Mouse (Mus musculus): ENCODE measurements around the gene Itpr3. TPM values are rescaled to one million over a fixed set of nuclear protein-coding genes. Genes with fewer than 3 reads are reported as not detected.

Gene Itpr3
- polyA plus RNA-seq, 1 experiment from 2014 or later, result 2.2 TPM

GRCm38 (mm10) chr17:27074849-27075745, 18.0 kb downstream of the Itpr3 start:
- no peaks in the 10 kb centered on the region for H3K4me1 ChIP-seq
- H3K4me3 ChIP-seq, result no peak overlapping the region
- 81% methylated on average over 17 of the region's 17 CpGs for WGBS
- H3K36me3 ChIP-seq, result no peaks in the 10 kb centered on the region
- no peak overlapping the region for H3K27ac ChIP-seq
- no peak for ATAC-seq (ENCODE audit: low FRiP score, low read depth)
- no peak overlapping the region for H3K4me2 ChIP-seq (replicated peaks)
- no peaks in the 10 kb centered on the region for H3K27me3 ChIP-seq (replicated peaks)
- H3K9me3 ChIP-seq, result no peaks in the 10 kb centered on the region
- H3K9ac ChIP-seq, result no peak overlapping the region

GRCm38 (mm10) chr17:27077133-27077532, 20.0 kb downstream of the Itpr3 start:
- no peak overlapping the region for H3K9ac ChIP-seq
- no peaks in the 10 kb centered on the region for H3K4me1 ChIP-seq
- no peak overlapping the region for H3K4me2 ChIP-seq (replicated peaks)
- H3K9me3 ChIP-seq, result no peaks in the 10 kb centered on the region
- H3K4me3 ChIP-seq, result no peak overlapping the region
- no peaks in the 10 kb centered on the region for H3K36me3 ChIP-seq
- no peak for ATAC-seq (ENCODE audit: low FRiP score, low read depth)
- WGBS, result 97% methylated on average over 7 of the region's 7 CpGs
- no peak overlapping the region for H3K27ac ChIP-seq
- no peaks in the 10 kb centered on the region for H3K27me3 ChIP-seq (replicated peaks)

- WGBS, result 82% methylated on average over 6 of the region's 6 CpGs
Observed at GRCm38 (mm10) chr17:27077920-27078319, 20.8 kb downstream of the Itpr3 start.

DNA sequence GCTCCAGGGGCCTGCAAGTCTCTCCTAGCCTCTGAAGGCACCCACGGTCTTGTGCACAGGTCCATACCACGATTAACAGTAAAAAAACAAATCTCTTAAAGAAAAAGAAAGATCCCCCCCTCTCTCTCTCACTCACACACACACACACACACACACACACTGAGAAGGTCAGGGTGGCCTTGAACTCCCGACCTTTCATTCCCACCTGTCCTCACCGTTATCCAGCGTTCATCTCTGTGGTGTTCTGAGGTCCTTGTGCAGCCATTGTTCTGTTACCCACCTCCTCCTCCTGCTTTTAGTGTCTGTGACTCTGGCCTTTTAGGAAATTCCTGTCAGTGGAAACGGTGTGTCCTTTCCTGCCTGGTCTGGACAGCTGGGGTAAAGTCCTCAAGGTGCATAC, 21.4 kb downstream of the Itpr3 start:
- Histone ChIP-seq H3K36me3 (no peaks in the 10 kb centered on the region), H3K4me1 (no peaks in the 10 kb centered on the region; the same call in 1 of the 2 replicates), H3K9me3 (no peaks in the 10 kb centered on the region), H3K4me2 (replicated peaks) (no peak overlapping the region), H3K27me3 (replicated peaks) (no peaks in the 10 kb centered on the region), H3K9ac (no peak overlapping the region), H3K27ac (no peak overlapping the region), H3K4me3 (no peak overlapping the region)
- WGBS, result 84% methylated on average over 6 of the region's 6 CpGs
- ATAC-seq (ENCODE audit: low FRiP score, low read depth), result no peak

More at GRCm38 (mm10) chr17:27077920-27078319, 20.8 kb downstream of the Itpr3 start:
- Histone ChIP-seq H3K27ac (no peak overlapping the region), H3K4me3 (no peak overlapping the region), H3K4me2 (replicated peaks) (no peak overlapping the region), H3K27me3 (replicated peaks) (no peaks in the 10 kb centered on the region), H3K36me3 (no peaks in the 10 kb centered on the region), H3K9me3 (no peaks in the 10 kb centered on the region), H3K9ac (no peak overlapping the region), H3K4me1 (no peaks in the 10 kb centered on the region)
- ATAC-seq (ENCODE audit: low FRiP score, low read depth), result no peak

GRCm38 (mm10) chr17:27081868-27082267, 24.8 kb downstream of the Itpr3 start:
- 86% methylated on average over 5 of the region's 5 CpGs for WGBS
- no peak for ATAC-seq (ENCODE audit: low FRiP score, low read depth)
- no peak overlapping the region for H3K4me3 ChIP-seq
- H3K9ac ChIP-seq, result no peak overlapping the region
- no peaks in the 10 kb centered on the region for H3K9me3 ChIP-seq
- no peaks in the 10 kb centered on the region for H3K27me3 ChIP-seq (replicated peaks)
- no peaks in the 10 kb centered on the region; the same call in 1 of the 2 replicates for H3K4me1 ChIP-seq
- H3K27ac ChIP-seq, result no peak overlapping the region
- H3K36me3 ChIP-seq, result no peaks in the 10 kb centered on the region
- H3K4me2 ChIP-seq (replicated peaks), result no peak overlapping the region

GRCm38 (mm10) chr17:27082796-27083195, 25.7 kb downstream of the Itpr3 start:
- WGBS, result 70% methylated on average over 8 of the region's 8 CpGs
- H3K4me3 ChIP-seq, result no peak overlapping the region
- H3K27me3 ChIP-seq (replicated peaks), result no peaks in the 10 kb centered on the region
- H3K9me3 ChIP-seq, result no peaks in the 10 kb centered on the region
- H3K9ac ChIP-seq, result no peak overlapping the region
- ATAC-seq (ENCODE audit: low FRiP score, low read depth), result no peak
- H3K4me1 ChIP-seq, result no peaks in the 10 kb centered on the region; the same call in 1 of the 2 replicates
- no peak overlapping the region for H3K4me2 ChIP-seq (replicated peaks)
- H3K36me3 ChIP-seq, result no peaks in the 10 kb centered on the region
- H3K27ac ChIP-seq, result no peak overlapping the region

GRCm38 (mm10) chr17:27083601-27084000, 26.5 kb downstream of the Itpr3 start:
- Histone ChIP-seq H3K9me3 (no peaks in the 10 kb centered on the region), H3K4me1 (no peaks in the 10 kb centered on the region; the same call in 1 of the 2 replicates), H3K4me2 (replicated peaks) (no peak overlapping the region), H3K4me3 (no peak overlapping the region), H3K36me3 (no peaks in the 10 kb centered on the region), H3K9ac (no peak overlapping the region), H3K27me3 (replicated peaks) (no peaks in the 10 kb centered on the region), H3K27ac (no peak overlapping the region)
- 83% methylated on average over 9 of the region's 9 CpGs for WGBS
- no peak for ATAC-seq (ENCODE audit: low FRiP score, low read depth)

DNA sequence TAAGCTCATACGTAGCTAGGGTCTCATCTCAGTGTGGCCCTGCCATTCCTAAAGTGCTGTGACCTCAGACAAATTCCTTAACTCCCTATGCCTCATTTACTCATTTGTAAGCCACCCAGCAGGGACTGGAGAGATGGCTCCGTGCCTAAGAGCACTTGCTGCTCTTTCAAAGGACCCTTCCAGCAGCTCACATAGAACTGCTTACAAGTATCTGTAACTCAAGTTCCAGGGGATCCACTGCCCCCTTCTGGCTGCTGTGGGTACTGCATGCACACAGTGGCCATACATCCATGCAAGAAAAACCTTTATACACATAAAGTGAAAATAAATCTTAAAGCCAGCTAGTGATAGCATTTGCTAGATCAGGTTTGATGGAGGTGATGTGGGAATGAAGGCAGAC, 28.6 kb downstream of the Itpr3 start:
- WGBS, result 44% methylated on average over 2 of the region's 2 CpGs

GRCm38 (mm10) chr17:27087426-27087825, 30.3 kb downstream of the Itpr3 start:
- Histone ChIP-seq H3K4me1 (no peaks in the 10 kb centered on the region; the same call in 1 of the 2 replicates), H3K4me3 (no peak overlapping the region), H3K9me3 (no peaks in the 10 kb centered on the region), H3K27ac (no peak overlapping the region), H3K36me3 (no peaks in the 10 kb centered on the region), H3K4me2 (replicated peaks) (no peak overlapping the region), H3K9ac (no peak overlapping the region), H3K27me3 (replicated peaks) (no peaks in the 10 kb centered on the region)
- 34% methylated on average over 12 of the region's 12 CpGs for WGBS
- no peak for ATAC-seq (ENCODE audit: low FRiP score, low read depth)

More for the DNA sequence above, 28.6 kb downstream of the Itpr3 start:
- Histone ChIP-seq H3K4me3 (no peak overlapping the region), H3K27ac (no peak overlapping the region), H3K9ac (no peak overlapping the region), H3K9me3 (no peaks in the 10 kb centered on the region), H3K4me1 (no peaks in the 10 kb centered on the region; the same call in 1 of the 2 replicates), H3K4me2 (replicated peaks) (no peak overlapping the region), H3K27me3 (replicated peaks) (no peaks in the 10 kb centered on the region), H3K36me3 (no peaks in the 10 kb centered on the region)
- ATAC-seq (ENCODE audit: low FRiP score, low read depth), result no peak

DNA sequence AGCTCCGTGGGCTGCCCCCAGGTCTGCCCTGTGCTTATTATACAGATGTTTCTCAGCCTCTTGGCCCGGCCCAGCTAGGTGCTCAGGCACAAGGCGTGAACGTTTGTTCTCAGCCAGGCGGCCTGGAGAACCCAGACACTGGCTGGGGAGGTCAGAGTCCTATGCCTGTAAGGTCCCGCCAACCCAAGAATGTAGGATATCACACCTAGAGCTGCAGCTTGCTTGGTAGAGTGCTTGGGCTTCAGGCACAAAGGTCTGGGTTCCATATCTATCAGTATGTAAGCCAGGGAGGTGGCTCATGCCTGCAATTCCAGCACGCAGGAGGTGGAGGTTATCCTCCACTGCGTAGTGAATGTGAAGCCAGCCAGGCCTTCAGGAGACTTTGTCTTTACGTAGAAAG, 33.0 kb downstream of the Itpr3 start:
- no peaks in the 10 kb centered on the region for H3K27me3 ChIP-seq (replicated peaks)
- 75% methylated on average over 9 of the region's 9 CpGs for WGBS
- no peak overlapping the region for H3K4me2 ChIP-seq (replicated peaks)
- no peak overlapping the region for H3K27ac ChIP-seq
- no peak overlapping the region for H3K4me3 ChIP-seq
- no peaks in the 10 kb centered on the region for H3K36me3 ChIP-seq
- no peak for ATAC-seq (ENCODE audit: low FRiP score, low read depth)
- no peak overlapping the region for H3K9ac ChIP-seq
- H3K4me1 ChIP-seq, result no peaks in the 10 kb centered on the region
- H3K9me3 ChIP-seq, result no peaks in the 10 kb centered on the region

DNA sequence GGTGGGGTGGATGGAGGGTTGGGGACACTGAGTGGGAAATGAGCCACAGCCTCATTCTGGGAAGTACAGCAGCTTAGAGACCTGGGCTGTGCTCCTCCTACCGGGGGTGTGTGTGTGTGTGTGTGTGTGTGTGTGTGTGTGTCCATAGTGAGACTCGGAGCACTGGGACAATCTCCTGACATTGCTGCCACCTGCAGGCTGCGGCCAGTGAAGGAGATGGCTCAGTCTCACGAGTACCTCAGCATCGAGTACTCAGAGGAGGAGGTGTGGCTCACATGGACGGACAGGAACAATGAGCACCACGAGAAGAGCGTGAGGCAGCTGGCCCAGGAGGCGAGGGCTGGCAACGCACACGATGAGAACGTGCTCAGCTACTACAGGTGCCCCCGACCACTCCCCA, 38.6 kb downstream of the Itpr3 start:
- H3K4me1 ChIP-seq, result no peaks in the 10 kb centered on the region
- no peak overlapping the region for H3K4me3 ChIP-seq
- H3K9ac ChIP-seq, result no peak overlapping the region
- H3K27ac ChIP-seq, result no peak overlapping the region
- no peaks in the 10 kb centered on the region for H3K9me3 ChIP-seq
- ATAC-seq (ENCODE audit: low FRiP score, low read depth), result no peak
- no peaks in the 10 kb centered on the region for H3K27me3 ChIP-seq (replicated peaks)
- WGBS, result 37% methylated on average over 13 of the region's 13 CpGs
- no peaks in the 10 kb centered on the region for H3K36me3 ChIP-seq
- H3K4me2 ChIP-seq (replicated peaks), result no peak overlapping the region

DNA sequence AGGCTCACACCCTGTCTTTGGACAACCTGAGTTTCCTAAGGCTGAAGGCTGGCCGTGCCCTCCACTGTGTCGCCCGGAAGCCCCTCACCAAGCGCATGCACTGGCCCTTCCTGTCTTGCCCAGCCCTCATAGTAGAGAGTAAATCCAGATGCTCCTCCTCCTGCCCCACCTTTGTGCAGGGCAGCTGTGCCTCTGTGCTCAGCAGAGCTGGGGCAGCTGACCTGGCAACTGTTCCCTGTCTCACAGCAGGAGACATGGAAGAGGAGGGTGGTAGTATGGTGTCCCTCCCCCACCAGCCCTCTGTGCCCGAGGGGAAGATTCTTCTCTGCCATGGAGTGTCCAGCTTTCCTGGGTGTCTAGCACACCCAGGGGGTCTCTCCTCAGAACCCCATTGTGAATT, 44.6 kb downstream of the Itpr3 start:
- Histone ChIP-seq H3K4me2 (replicated peaks) (no peak overlapping the region), H3K36me3 (no peaks in the 10 kb centered on the region), H3K27me3 (replicated peaks) (no peaks in the 10 kb centered on the region), H3K4me3 (no peak overlapping the region), H3K4me1 (no peaks in the 10 kb centered on the region), H3K9ac (no peak overlapping the region), H3K27ac (no peak overlapping the region), H3K9me3 (no peaks in the 10 kb centered on the region)
- ATAC-seq (ENCODE audit: low FRiP score, low read depth), result no peak
- WGBS, result 81% methylated on average over 5 of the region's 5 CpGs
